Mouse (Mus musculus): ENCODE results near the gene Rbmx.

DNA sequence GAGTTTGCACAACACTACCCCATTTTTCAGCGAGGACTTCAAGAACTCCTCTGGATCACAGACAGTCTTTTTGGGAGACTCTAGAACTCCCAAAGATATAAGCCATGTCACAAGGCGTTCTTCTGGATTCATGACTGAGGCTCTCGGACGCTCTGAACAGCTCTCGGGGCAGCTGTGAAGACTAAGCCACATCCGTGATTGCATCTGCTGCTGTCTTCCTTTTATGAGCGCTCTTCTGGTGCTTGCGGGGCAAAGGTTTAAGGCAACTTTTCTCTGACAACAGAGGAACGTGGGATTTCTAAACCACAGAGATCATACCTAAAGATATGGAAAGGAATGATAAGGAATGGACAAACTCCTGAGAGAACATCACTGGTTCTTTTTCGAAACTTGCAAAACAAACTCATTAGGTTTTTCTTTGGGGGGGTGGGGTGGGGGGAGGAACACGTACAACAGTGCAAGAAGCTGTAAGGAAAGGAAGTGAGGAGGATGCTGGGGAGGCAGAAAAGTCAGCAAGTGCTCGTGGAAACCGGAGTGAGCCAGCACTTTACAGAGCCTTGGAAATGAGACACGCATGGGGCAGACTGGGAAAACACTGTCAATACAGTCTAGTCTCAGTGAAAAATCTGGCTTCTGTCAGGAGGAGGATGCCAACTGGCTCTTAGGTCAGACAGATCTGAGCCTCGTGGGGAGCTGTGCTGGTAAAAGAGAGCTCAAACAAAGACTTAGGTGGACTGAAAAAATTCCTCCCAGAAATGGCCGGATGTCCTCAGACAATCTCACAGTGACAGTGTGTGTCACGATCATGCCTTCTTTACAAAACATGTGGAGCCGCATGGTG lies 54.2 kb downstream of the Rbmx start, which contains the start of gene Arhgef6:
- TF ChIP-seq CTCF (IDR thresholded peaks at IDR 0.05; ENCODE audit: low read depth, low read length) (no peak), POLR2A (IDR thresholded peaks at IDR 0.05; ENCODE audit: insufficient read depth, low read length) (no peak), EP300 (IDR thresholded peaks at IDR 0.05; ENCODE audit: insufficient read depth, low read depth, low read length) (no peak)
